Mouse (Mus musculus) MEL-GATA-1-ER (cell line): ENCODE measurements around the gene Lclat1.
"Not testable (repeated sequence)": the region's sequence is repeated elsewhere in the genome, so short reads cannot be mapped to it uniquely, and the experiment has no call there.

ENCODE experiments used
- DNase-seq: peaks from one replicate; pipeline ENCODE4 v3.0.0-alpha.2; 2012; ENCODE audit warnings: low read depth; ENCODE audit errors: extremely low read depth

Gene Lclat1

DNA sequence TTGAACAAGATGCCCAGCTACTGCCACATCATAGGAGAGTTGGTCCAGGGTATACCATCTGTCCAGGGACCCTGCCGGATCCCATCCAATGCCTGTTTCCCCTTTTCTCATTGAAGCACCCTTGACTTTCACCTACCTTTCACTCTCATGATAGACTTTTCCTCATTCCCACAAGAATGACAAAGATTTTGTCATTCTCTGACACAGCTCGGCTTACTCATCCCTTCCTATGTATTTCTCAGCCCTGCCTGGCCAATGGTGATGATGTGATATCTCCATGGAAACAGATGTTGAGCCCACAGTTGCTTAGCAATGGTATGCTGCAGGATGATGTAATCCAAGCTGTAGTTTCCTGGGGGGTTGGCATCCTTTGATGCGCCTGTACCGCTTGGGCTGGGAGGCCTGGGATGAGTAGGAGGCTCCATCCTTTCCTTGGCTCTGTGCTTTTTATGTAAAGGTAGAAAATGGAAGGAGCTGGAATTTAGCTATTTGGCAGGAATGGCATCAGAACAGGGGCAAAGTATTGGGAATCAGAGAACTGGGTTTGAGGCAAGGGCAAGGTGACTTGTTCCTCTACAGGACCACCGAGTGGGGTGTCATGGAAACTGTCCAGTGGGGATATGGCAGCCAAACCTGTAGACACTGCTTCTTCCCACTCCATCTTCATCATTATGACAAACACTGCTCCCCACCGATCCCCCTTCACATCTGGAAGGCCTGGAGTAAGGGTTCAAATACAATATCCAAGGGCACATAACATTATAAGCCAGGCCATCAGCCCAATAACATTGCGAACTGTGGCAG, 164.2 kb downstream of the Lclat1 start:
- no peak for DNase-seq

- DNase-seq: peak; percentile 67
Measured at GRCm38 (mm10) chr17:73273809-73274208, 166.0 kb downstream of the Lclat1 start.

- DNase-seq: no peak
Measured at GRCm38 (mm10) chr17:73275066-73275465, 167.3 kb downstream of the Lclat1 start.

GRCm38 (mm10) chr17:73277770-73278169, 170.0 kb downstream of the Lclat1 start:
- no peak for DNase-seq

DNA sequence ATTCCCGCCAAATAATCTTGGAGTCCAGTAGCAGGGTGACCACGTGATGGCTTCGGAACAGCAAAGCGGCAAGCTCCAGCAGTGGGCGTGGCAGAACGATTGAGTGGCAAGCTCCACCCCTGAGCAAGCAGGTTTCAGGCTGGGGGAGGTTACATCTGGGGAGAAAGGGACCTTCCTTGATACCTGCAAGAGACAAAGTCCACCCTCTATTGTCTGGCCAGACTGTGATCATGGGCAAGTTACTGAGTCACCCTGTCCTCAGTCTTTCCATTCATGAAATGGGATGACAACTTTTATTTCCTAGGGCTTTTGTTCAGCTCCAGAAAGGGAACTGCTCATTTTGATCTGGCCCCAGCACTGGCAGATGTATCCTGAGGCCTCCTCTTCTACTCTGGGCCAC, 174.9 kb downstream of the Lclat1 start:
- not testable (repeated sequence) for DNase-seq

GRCm38 (mm10) chr17:73284301-73284700, 176.5 kb downstream of the Lclat1 start:
- DNase-seq: no peak
